Mouse (Mus musculus): ENCODE data around the gene Olfr578.

Olfr578 gene

GRCm38 (mm10) chr7:102989224-102989623, at the start of gene Olfr578:
Olfr578 (minus strand) TSS chr7:102989324.
- DNase-seq (ENCODE audit: low spot score in 2 of 2), result no peak

GRCm38 (mm10) chr7:103037724-103038123, 48.6 kb upstream of the Olfr578 start, which contains the start of gene Olfr582:
Olfr582 (plus strand) TSS chr7:103038024.
- no peak for DNase-seq (ENCODE audit: low spot score in 2 of 2)

- no peak for DNase-seq (ENCODE audit: low spot score in 2 of 2)
These were observed 13.3 kb downstream of the Olfr578 start, which contains the start of gene Olfr577 for GRCm38 (mm10) chr7:102975843-102976242. Olfr577 (minus strand) TSS chr7:102975943.

GRCm38 (mm10) chr7:102974399-102974798, 14.7 kb downstream of the Olfr578 start:
- no peak for DNase-seq (ENCODE audit: low spot score in 2 of 2)

GRCm38 (mm10) chr7:102962360-102962759, 26.8 kb downstream of the Olfr578 start, which contains the start of gene Olfr576:
Olfr576 (plus strand) TSS chr7:102962660.
- DNase-seq (ENCODE audit: low spot score in 2 of 2), result no peak

GRCm38 (mm10) chr7:102958593-102958992, 30.5 kb downstream of the Olfr578 start, which contains the start of gene Olfr575:
Olfr575 (minus strand) TSS chr7:102958775.
- DNase-seq (ENCODE audit: low spot score in 2 of 2), result no peak

GRCm38 (mm10) chr7:102958137-102958536, 31.0 kb downstream of the Olfr578 start:
- DNase-seq (ENCODE audit: low spot score in 2 of 2), result no peak

GRCm38 (mm10) chr7:102950732-102951131, 38.4 kb downstream of the Olfr578 start:
- no peak for DNase-seq (ENCODE audit: low spot score in 2 of 2)

- no peak for DNase-seq (ENCODE audit: low spot score in 2 of 2)
These were observed 41.0 kb downstream of the Olfr578 start, which contains the start of gene Olfr574 for GRCm38 (mm10) chr7:102948167-102948566. Olfr574 (plus strand) TSS chr7:102948467.

- no peak for DNase-seq (ENCODE audit: low spot score in 2 of 2)
These were observed 45.7 kb downstream of the Olfr578 start for GRCm38 (mm10) chr7:102943417-102943816.

- DNase-seq (ENCODE audit: low spot score in 2 of 2), result no peak
These were observed 46.6 kb downstream of the Olfr578 start, which contains the start of gene Olfr573-ps1 for GRCm38 (mm10) chr7:102942475-102942874. Olfr573-ps1 (minus strand) TSS chr7:102942575.
